Mouse (Mus musculus) heart, postnatal 0 days (tissue): ENCODE results near the gene Itpripl2. TPM values are rescaled to one million over a fixed set of nuclear protein-coding genes. Genes with fewer than 3 reads are reported as not detected.

ENCODE experiments used
- ATAC-seq: fragments of 200-750 bp; cut with Nextera tagmentation; 2 replicates; pipeline ENCODE4 v1.8.0; 2017; ENCODE audit warnings: low read depth, moderate number of reproducible peaks, moderate library complexity; ENCODE audit not compliant: insufficient read depth
- DNase-seq: peaks from one replicate; pipeline ENCODE4 v3.0.0-alpha.2; 2016; ENCODE audit warnings: low spot score
- H3K27ac ChIP-seq: fragments of 300-500 bp; sonication (generic); 2 replicates; pipeline ENCODE4 v1.5.1; 2014; ENCODE audit warnings: low read depth, mild to moderate bottlenecking
- H3K27me3 ChIP-seq: fragments of 300-500 bp; sonication (generic); 2 replicates; pipeline ENCODE4 v1.6.1; 2014; ENCODE audit warnings: low read length, mixed read lengths; ENCODE audit not compliant: control insufficient read depth, insufficient read depth
- H3K36me3 ChIP-seq: fragments of 300-500 bp; sonication (generic); replicated peaks from 2 replicates; pipeline ENCODE4 v1.6.1; 2014; ENCODE audit warnings: low read length, mixed read lengths; ENCODE audit not compliant: control insufficient read depth, insufficient read depth
- H3K4me1 ChIP-seq: fragments of 300-500 bp; sonication (generic); 2 replicates; pipeline ENCODE4 v1.6.1; 2014; ENCODE audit warnings: antibody characterized with exemption; ENCODE audit not compliant: control insufficient read depth, insufficient read depth
- H3K4me2 ChIP-seq: fragments of 300-500 bp; sonication (generic); 2 replicates; pipeline ENCODE4 v1.6.1; 2014; ENCODE audit warnings: low read depth, mild to moderate bottlenecking, low read length, moderate library complexity
- H3K4me3 ChIP-seq: fragments of 300-500 bp; sonication (generic); 2 replicates; pipeline ENCODE4 v1.5.1; 2014; ENCODE audit warnings: low read depth, low read length
- H3K9ac ChIP-seq: fragments of 300-500 bp; sonication (generic); replicated peaks from 2 replicates; pipeline ENCODE4 v1.6.1; 2014; ENCODE audit warnings: low read depth, low read length, mixed read lengths
- H3K9me3 ChIP-seq: fragments of 300-500 bp; sonication (generic); replicated peaks from 2 replicates; pipeline ENCODE4 v1.6.1; 2016; ENCODE audit warnings: low read length; ENCODE audit not compliant: control insufficient read depth
- CTCF ChIP-seq: IDR thresholded peaks from 2 replicates; pipeline ENCODE4 v1.5.1; 2016; ENCODE audit warnings: antibody characterized with exemption, control low read depth, low read depth
- EP300 ChIP-seq: IDR thresholded peaks from 2 replicates; pipeline ENCODE4 v1.6.1; 2016; ENCODE audit warnings: antibody characterized with exemption, low read depth
- WGBS: fragments of 180-500 bp; shearing (Covaris S2); extraction: QIAGEN DNeasy Blood & Tissue Kit; methylation state at CpG from one replicate; pipeline ENCODE4 v1.1.7; 2014; 5-methylcytosine and 5-hydroxymethylcytosine counted together
- polyA plus RNA-seq: library from polyadenylated mRNA; unstranded; fragments of >200 nt; fragmentation: Nextera tagmentation; extraction: Ambion mirVana; gene quantifications from 2 replicates; pipeline ENCODE4 v1.2.1, GENCODE M21; 2015
- total RNA-seq: library from RNA; depleted of rRNA; stranded (reverse); fragments of >200 nt; gene quantifications from 2 replicates; pipeline ENCODE4 v1.2.3, GENCODE M21; 2014; ENCODE audit warnings: low replicate concordance

The Itpripl2 gene
- total and polyA plus RNA-seq, 2 experiments from 2014 or later: 3.9 to 31.6 TPM

DNA sequence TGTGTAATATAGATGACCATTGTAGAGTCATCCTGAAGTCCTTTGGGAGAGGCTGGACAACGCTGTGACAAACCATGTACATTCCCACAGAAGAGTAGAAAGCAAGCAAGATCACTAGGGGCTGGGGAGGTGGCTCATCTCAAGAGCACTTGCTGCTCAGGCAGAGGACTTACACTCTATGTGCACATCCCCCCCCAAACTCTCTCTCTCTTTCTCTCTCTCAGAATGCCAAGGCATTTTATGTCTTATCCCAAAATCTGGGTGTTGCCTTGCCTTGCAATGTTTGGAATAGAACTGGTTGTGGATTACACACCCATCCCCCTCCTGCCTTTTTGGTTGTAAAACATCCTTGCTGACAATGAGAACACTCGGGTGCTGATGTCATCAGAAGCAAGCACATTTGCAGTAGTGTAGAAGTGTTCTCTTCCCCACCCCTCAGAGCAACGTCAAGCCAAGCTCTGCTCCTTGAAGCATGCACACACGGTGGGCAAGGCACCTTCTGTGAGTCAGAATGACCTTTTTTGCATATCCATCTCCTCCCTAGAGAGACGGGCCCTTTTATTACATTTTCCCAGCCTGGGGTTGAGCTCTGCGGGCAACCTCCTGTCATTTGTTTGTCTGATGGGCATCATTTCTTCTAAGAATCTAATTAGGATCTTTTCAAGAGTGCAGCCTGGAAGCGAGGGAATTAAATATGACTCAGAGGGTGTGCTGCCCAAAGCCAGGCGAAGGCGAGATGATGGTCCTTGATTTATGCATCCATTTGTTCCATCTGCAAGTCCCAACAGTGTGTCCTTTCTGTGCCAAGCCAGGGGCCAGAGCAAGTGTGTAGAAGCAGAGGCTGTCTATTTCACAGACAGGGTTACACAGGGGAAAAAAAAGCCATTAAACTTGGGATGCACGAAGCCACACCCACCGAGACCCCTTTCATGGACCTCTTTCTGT is 28.7 kb downstream of the Itpripl2 start:
- H3K4me3 ChIP-seq: no peak overlapping the region
- ATAC-seq (no peak), DNase-seq (no peak)
- H3K4me2 ChIP-seq: no peak overlapping the region
- no peaks in the 10 kb centered on the region for H3K9me3 ChIP-seq
- 0 out of 2 replicates have a peak, but pooled peaks cover 7% of the 10 kb centered on the region for H3K4me1 ChIP-seq
- TF ChIP-seq EP300: no peak
- no peak for TF ChIP-seq CTCF
- H3K27ac ChIP-seq: no peak overlapping the region
- no peak overlapping the region for H3K9ac ChIP-seq
- H3K27me3 ChIP-seq: no peaks in the 10 kb centered on the region
- H3K36me3 ChIP-seq: no peaks in the 10 kb centered on the region
- WGBS: 60% methylated on average over 11 of the region's 11 CpGs

DNA sequence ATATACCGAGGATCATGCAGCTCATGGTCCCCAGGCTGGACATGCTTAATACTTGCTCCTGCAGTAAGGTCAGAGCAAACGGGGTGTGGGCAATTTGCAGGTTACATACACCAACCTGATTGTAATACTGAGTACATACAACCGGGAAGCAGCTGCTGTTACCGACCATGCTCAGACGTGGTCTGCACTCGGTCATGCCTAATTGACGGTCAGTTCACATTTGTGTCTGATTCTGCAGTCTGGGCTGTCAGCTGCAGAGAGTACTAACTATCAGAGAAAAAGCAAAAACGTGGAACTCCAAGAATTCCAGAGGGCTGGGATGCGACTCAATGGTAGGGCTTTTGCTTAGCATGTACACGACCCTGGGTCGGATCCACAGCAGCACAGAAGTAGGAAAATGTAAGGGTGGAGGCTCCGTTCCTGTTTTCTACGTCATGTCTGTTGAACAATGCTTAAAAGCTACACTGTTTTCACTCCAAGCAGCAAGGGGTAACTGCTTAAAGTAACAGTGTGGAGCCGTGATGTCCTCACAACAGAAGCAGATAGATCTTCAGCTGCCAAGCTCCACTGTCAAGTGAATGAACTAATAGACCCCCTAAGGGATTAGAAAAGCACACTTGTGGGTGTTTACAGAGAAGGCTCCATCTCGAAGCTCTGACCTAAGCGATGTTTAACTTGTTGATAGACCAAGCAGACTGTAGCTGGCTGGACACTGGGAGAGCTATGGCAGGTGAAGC is 30.2 kb downstream of the Itpripl2 start:
- Histone ChIP-seq H3K4me1 (0 out of 2 replicates have a peak, but pooled peaks cover 7% of the 10 kb centered on the region), H3K4me3 (no peak overlapping the region), H3K36me3 (no peaks in the 10 kb centered on the region), H3K9ac (no peak overlapping the region), H3K4me2 (no peak overlapping the region), H3K9me3 (no peaks in the 10 kb centered on the region), H3K27ac (no peak overlapping the region), H3K27me3 (no peaks in the 10 kb centered on the region)
- 44% methylated on average over 16 of the region's 16 CpGs for WGBS
- ATAC-seq (no peak), DNase-seq (no peak)
- no peak for TF ChIP-seq CTCF
- TF ChIP-seq EP300: no peak

DNA sequence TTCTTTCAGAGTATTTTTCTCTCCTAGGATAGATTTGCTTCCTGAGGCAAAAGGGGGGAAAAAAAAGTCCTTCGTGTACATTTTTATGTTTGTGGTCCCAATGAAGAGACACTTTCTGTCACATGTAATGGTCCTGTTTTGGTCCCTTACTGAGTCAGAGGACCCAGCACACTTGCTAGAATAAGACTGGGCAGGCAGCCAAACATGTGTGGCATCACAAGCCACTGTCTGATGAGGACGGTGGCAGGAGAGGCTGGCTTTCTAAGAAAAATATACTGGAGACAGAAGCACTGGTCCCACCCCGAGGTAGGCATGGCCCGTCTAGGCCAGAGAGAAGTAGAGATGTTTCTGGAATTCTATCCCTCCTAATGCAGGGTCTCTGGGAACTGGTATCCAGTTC is 38.1 kb downstream of the Itpripl2 start:
- H3K9me3 ChIP-seq: no peaks in the 10 kb centered on the region
- no peak overlapping the region for H3K27ac ChIP-seq
- DNase-seq: no peak
- TF ChIP-seq CTCF (no peak), EP300 (no peak)
- no peaks in the 10 kb centered on the region for H3K4me1 ChIP-seq
- 45% methylated on average over 4 of the region's 4 CpGs for WGBS
- ATAC-seq: no peak
- peaks cover 16% of the 10 kb centered on the region; the same call in 1 of the 2 replicates for H3K27me3 ChIP-seq
- no peak overlapping the region for H3K4me2 ChIP-seq
- no peak overlapping the region for H3K9ac ChIP-seq
- H3K36me3 ChIP-seq: no peaks in the 10 kb centered on the region
- H3K4me3 ChIP-seq: no peak overlapping the region

DNA sequence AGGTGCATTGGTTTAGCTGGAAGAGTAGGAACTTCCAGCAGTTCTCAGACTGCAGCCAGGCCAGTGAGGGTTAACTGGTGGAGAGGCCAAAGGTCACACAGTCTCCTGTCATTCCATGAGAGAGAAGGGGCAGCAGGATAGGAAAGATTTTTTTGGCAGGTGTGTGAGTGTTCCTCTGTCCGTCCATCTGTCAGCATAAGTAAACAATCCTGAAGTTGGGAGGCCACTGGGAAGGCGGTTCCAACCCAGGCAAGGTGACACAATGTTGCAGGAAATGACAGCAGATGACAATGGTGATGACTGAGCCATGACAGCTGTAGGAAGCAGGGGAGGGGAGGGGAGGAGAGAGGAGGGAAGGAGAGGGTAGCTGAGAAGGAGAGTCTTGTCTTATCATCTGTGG is 38.8 kb downstream of the Itpripl2 start:
- DNase-seq (no peak), ATAC-seq (no peak)
- Histone ChIP-seq H3K36me3 (no peaks in the 10 kb centered on the region), H3K9ac (no peak overlapping the region), H3K4me1 (peaks cover 8% of the 10 kb centered on the region), H3K4me2 (no peak overlapping the region), H3K27me3 (peaks cover 23% of the 10 kb centered on the region), H3K27ac (no peak overlapping the region), H3K9me3 (no peaks in the 10 kb centered on the region), H3K4me3 (no peak overlapping the region)
- WGBS: 31% methylated on average over 2 of the region's 2 CpGs
- TF ChIP-seq EP300 (no peak), CTCF (no peak)

DNA sequence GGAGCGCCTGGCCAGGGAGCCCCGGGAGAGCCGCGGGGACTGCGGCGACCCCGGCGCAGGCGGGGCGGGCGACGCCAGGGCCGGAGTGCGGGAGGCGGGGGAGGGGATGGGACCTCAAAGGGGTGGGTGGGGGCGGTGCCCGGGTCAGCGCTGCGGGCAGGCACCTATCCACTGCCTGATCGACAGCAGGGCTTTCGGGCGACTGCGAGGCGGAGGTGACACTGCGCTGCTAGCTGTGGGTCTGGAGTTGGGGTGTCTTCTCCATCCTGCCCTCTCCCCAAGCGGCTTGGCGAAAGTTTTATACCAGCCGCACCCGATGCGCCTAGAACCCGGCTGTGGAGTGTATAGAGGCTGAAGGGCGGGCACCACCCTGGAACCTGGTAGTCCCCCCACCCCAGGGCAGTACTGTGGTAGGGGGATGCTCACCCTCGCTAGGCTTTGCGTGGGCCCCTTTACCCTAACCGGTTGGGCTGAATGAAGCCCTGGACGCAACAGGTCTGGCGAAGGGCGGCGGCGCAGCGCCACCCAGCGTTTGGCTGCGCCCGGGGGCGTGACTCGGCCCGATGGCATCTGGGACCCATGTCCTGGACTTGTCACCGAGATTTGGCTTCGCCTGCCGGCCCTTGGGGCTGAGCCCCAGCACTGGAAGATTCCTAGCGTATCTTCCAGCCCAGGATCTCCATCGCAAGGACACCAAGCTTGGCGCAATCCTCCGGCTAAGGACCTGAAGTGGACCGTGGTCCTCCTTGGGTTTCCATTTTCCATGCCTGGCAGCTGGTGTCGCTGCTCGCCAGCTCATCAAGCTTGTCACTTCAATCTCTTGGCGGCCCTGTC is 43.4 kb downstream of the Itpripl2 start, which contains the start of gene Syt17:
Gene Syt17, minus strand, starts transcription at position 89 of the 834 bp plus-strand sequence.
- H3K27me3 ChIP-seq: peaks cover 47% of the 10 kb centered on the region
- TF ChIP-seq CTCF (peak; percentile 49), EP300 (no peak)
- DNase-seq (peak; percentile 59), ATAC-seq (peak; percentile 64)
- H3K9ac ChIP-seq: peak within 1 kb of the TSS; percentile 27
- under 1% methylated on average over 58 of the region's 58 CpGs for WGBS
- peaks cover 15% of the 10 kb centered on the region for H3K4me1 ChIP-seq
- H3K36me3 ChIP-seq: no peaks in the 10 kb centered on the region
- H3K9me3 ChIP-seq: no peaks in the 10 kb centered on the region
- peak within 1 kb of the TSS; percentile 65 for H3K4me3 ChIP-seq
- no peak within 1 kb of the TSS for H3K27ac ChIP-seq
- H3K4me2 ChIP-seq: peak within 1 kb of the TSS; percentile 95
